Mouse (Mus musculus) midbrain, embryonic 14.5 days (tissue): Measurements from ENCODE around the gene Asic5. TPM values are rescaled to one million over a fixed set of nuclear protein-coding genes. Genes with fewer than 3 reads are reported as not detected.
A peak's percentile ranks its signal among the peaks of the same experiment; 100 is the strongest.

Source experiments
- ATAC-seq: fragments of 200-750 bp; cut with Nextera tagmentation; 2 replicates; pipeline ENCODE4 v1.8.0; 2017; ENCODE audit warnings: moderate number of reproducible peaks, moderate library complexity; ENCODE audit not compliant: low FRiP score, low TSS enrichment
- DNase-seq: peaks from one replicate; pipeline ENCODE4 v3.0.0-alpha.2; 2015
- H3K27ac ChIP-seq: fragments of 300-500 bp; sonication (generic); replicated peaks from 2 replicates; pipeline ENCODE4 v1.5.1; 2014; ENCODE audit warnings: mild to moderate bottlenecking, low read depth, low read length, moderate library complexity
- H3K27me3 ChIP-seq: fragments of 300-500 bp; sonication (generic); 2 replicates; pipeline ENCODE4 v1.6.1; 2014; ENCODE audit warnings: low read length, control low read depth, mixed read lengths; ENCODE audit not compliant: control insufficient read depth, insufficient read depth
- H3K36me3 ChIP-seq: fragments of 300-500 bp; sonication (generic); 2 replicates; pipeline ENCODE4 v1.6.1; 2014; ENCODE audit warnings: low read length, control low read depth; ENCODE audit not compliant: control insufficient read depth, insufficient read depth
- H3K4me1 ChIP-seq: fragments of 300-500 bp; sonication (generic); 2 replicates; pipeline ENCODE4 v1.6.1; 2014; ENCODE audit warnings: mild to moderate bottlenecking, antibody characterized with exemption, low read length, control low read depth; ENCODE audit not compliant: control insufficient read depth, insufficient read depth
- H3K4me2 ChIP-seq: fragments of 300-500 bp; sonication (generic); 2 replicates; pipeline ENCODE4 v1.6.1; 2014; ENCODE audit warnings: mild to moderate bottlenecking, low read length, moderate library complexity
- H3K4me3 ChIP-seq: fragments of 300-500 bp; sonication (generic); replicated peaks from 2 replicates; pipeline ENCODE4 v1.5.1; 2014; ENCODE audit warnings: low read depth, low read length
- H3K9ac ChIP-seq: fragments of 300-500 bp; sonication (generic); replicated peaks from 2 replicates; pipeline ENCODE4 v1.6.1; 2014; ENCODE audit warnings: mild to moderate bottlenecking, low read length, moderate library complexity
- H3K9me3 ChIP-seq: fragments of 300-500 bp; sonication (generic); 2 replicates; pipeline ENCODE4 v1.6.1; 2016; ENCODE audit warnings: low read length, control low read depth, mixed read lengths; ENCODE audit not compliant: control insufficient read depth
- WGBS: fragments of 180-500 bp; shearing (Covaris S2); extraction: QIAGEN DNeasy Blood & Tissue Kit; methylation state at CpG from one replicate; pipeline ENCODE4 v1.1.7; 2014; 5-methylcytosine and 5-hydroxymethylcytosine counted together
- polyA plus RNA-seq: library from polyadenylated mRNA; unstranded; fragments of >200 nt; fragmentation: Nextera tagmentation; extraction: Ambion mirVana; gene quantifications from 2 replicates; pipeline ENCODE4 v1.2.1, GENCODE M21; 2014

Asic5 gene
- polyA plus RNA-seq, 1 experiment from 2014 or later: not detected

- DNase-seq (peak; percentile 36), ATAC-seq (peak; percentile 50; the same call in 1 of the 2 replicates)
- Histone ChIP-seq H3K4me3 (no peak overlapping the region), H3K36me3 (no peaks in the 10 kb centered on the region), H3K9ac (no peak overlapping the region), H3K27ac (no peak overlapping the region), H3K9me3 (no peaks in the 10 kb centered on the region), H3K4me2 (no peak overlapping the region), H3K27me3 (no peaks in the 10 kb centered on the region), H3K4me1 (0 out of 2 replicates have a peak, but pooled peaks cover 4% of the 10 kb centered on the region)
- 48% methylated on average over 4 of the region's 4 CpGs for WGBS
These were observed 66.0 kb downstream of the Asic5 start for GRCm38 (mm10) chr3:82048078-82048477.

GRCm38 (mm10) chr3:82048681-82049080, 66.6 kb downstream of the Asic5 start:
- Histone ChIP-seq H3K27ac (no peak overlapping the region), H3K9ac (no peak overlapping the region), H3K4me1 (0 out of 2 replicates have a peak, but pooled peaks cover 4% of the 10 kb centered on the region), H3K4me3 (0 out of 2 replicates have a peak overlapping the region, but pooled peaks have one; percentile 1), H3K9me3 (no peaks in the 10 kb centered on the region), H3K4me2 (peak overlapping the region; percentile 4; the same call in 1 of the 2 replicates), H3K27me3 (no peaks in the 10 kb centered on the region), H3K36me3 (no peaks in the 10 kb centered on the region)
- DNase-seq (peak; percentile 44), ATAC-seq (no peak)
- 60% methylated on average over 7 of the region's 7 CpGs for WGBS

- Histone ChIP-seq H3K27me3 (no peaks in the 10 kb centered on the region), H3K4me3 (no peak overlapping the region), H3K4me2 (no peak overlapping the region), H3K27ac (no peak overlapping the region), H3K9ac (no peak overlapping the region), H3K4me1 (0 out of 2 replicates have a peak, but pooled peaks cover 4% of the 10 kb centered on the region), H3K9me3 (no peaks in the 10 kb centered on the region), H3K36me3 (no peaks in the 10 kb centered on the region)
- ATAC-seq (no peak), DNase-seq (no peak)
These were observed 69.4 kb downstream of the Asic5 start for GRCm38 (mm10) chr3:82051468-82051867.

- H3K9ac ChIP-seq: no peak overlapping the region
- ATAC-seq: no peak
- no peak overlapping the region for H3K4me3 ChIP-seq
- no peaks in the 10 kb centered on the region for H3K9me3 ChIP-seq
- no peaks in the 10 kb centered on the region for H3K27me3 ChIP-seq
- H3K36me3 ChIP-seq: no peaks in the 10 kb centered on the region
- 0 out of 2 replicates have a peak, but pooled peaks cover 4% of the 10 kb centered on the region for H3K4me1 ChIP-seq
- 41% methylated on average over 2 of the region's 2 CpGs for WGBS
- no peak overlapping the region for H3K4me2 ChIP-seq
- H3K27ac ChIP-seq: no peak overlapping the region
- no peak for DNase-seq
These were observed 69.9 kb downstream of the Asic5 start for GRCm38 (mm10) chr3:82052029-82052428.

- H3K9ac ChIP-seq: no peak overlapping the region
- H3K4me1 ChIP-seq: 0 out of 2 replicates have a peak, but pooled peaks cover 2% of the 10 kb centered on the region
- no peaks in the 10 kb centered on the region for H3K27me3 ChIP-seq
- H3K27ac ChIP-seq: no peak overlapping the region
- ATAC-seq (no peak), DNase-seq (no peak)
- H3K4me3 ChIP-seq: no peak overlapping the region
- no peaks in the 10 kb centered on the region for H3K9me3 ChIP-seq
- no peak overlapping the region for H3K4me2 ChIP-seq
- 59% methylated on average over 5 of the region's 5 CpGs for WGBS
- H3K36me3 ChIP-seq: no peaks in the 10 kb centered on the region
These were observed 72.3 kb downstream of the Asic5 start for GRCm38 (mm10) chr3:82054283-82054974.

GRCm38 (mm10) chr3:82057201-82057600, 75.1 kb downstream of the Asic5 start:
- WGBS: 77% methylated on average over 5 of the region's 5 CpGs
- no peak overlapping the region for H3K9ac ChIP-seq
- no peaks in the 10 kb centered on the region for H3K36me3 ChIP-seq
- no peaks in the 10 kb centered on the region for H3K4me1 ChIP-seq
- H3K9me3 ChIP-seq: no peaks in the 10 kb centered on the region
- H3K27me3 ChIP-seq: no peaks in the 10 kb centered on the region
- ATAC-seq (no peak), DNase-seq (no peak)
- no peak overlapping the region for H3K4me2 ChIP-seq
- H3K4me3 ChIP-seq: no peak overlapping the region
- H3K27ac ChIP-seq: no peak overlapping the region

GRCm38 (mm10) chr3:82061402-82062180, 79.5 kb downstream of the Asic5 start:
- Histone ChIP-seq H3K4me3 (no peak overlapping the region), H3K36me3 (no peaks in the 10 kb centered on the region), H3K4me1 (0 out of 2 replicates have a peak, but pooled peaks cover 4% of the 10 kb centered on the region), H3K9ac (no peak overlapping the region), H3K27me3 (no peaks in the 10 kb centered on the region), H3K27ac (no peak overlapping the region), H3K9me3 (no peaks in the 10 kb centered on the region), H3K4me2 (no peak overlapping the region)
- DNase-seq: peak; percentile 30
- ATAC-seq: no peak; the same call in 1 of the 2 replicates
- 43% methylated on average over 9 of the region's 9 CpGs for WGBS

- Histone ChIP-seq H3K27ac (no peak overlapping the region), H3K4me2 (no peak overlapping the region), H3K27me3 (no peaks in the 10 kb centered on the region), H3K9ac (no peak overlapping the region), H3K36me3 (no peaks in the 10 kb centered on the region), H3K4me1 (0 out of 2 replicates have a peak, but pooled peaks cover 9% of the 10 kb centered on the region), H3K4me3 (no peak overlapping the region), H3K9me3 (no peaks in the 10 kb centered on the region)
- 92% methylated on average over 5 of the region's 5 CpGs for WGBS
- no peak for ATAC-seq
- no peak for DNase-seq
These were observed 85.7 kb downstream of the Asic5 start for GRCm38 (mm10) chr3:82067830-82068229.
